Mouse (Mus musculus) kidney, adult 2 months (tissue): Measurements from ENCODE around the gene Capn11. TPM values are rescaled to one million over a fixed set of nuclear protein-coding genes. Genes with fewer than 3 reads are reported as not detected.

ENCODE experiments used
- DNase-seq: peaks from one replicate; pipeline ENCODE4 v3.0.0; 2021
- H3K27ac ChIP-seq: fragments of 200-500 bp; 2 replicates; pipeline ENCODE4 v1.5.1; 2012; ENCODE audit warnings: low read depth, low read length, control low read depth, inconsistent platforms; ENCODE audit not compliant: insufficient read depth
- H3K27me3 ChIP-seq: fragments of 200-500 bp; replicated peaks from 2 replicates; pipeline ENCODE4 v1.6.1; 2012; ENCODE audit warnings: mild to moderate bottlenecking, moderate library complexity, low read length, inconsistent platforms; ENCODE audit not compliant: control insufficient read depth, insufficient read depth
- H3K36me3 ChIP-seq: fragments of 200-500 bp; 2 replicates; pipeline ENCODE4 v1.6.1; 2012; ENCODE audit warnings: mild to moderate bottlenecking, moderate library complexity, low read length, inconsistent platforms; ENCODE audit not compliant: control insufficient read depth, insufficient read depth
- H3K4me1 ChIP-seq: fragments of 200-500 bp; 2 replicates; pipeline ENCODE4 v1.6.1; 2011; ENCODE audit warnings: low read length; ENCODE audit not compliant: control insufficient read depth, insufficient read depth
- H3K4me3 ChIP-seq: fragments of 200-500 bp; 2 replicates; pipeline ENCODE4 v1.5.1; 2011; ENCODE audit warnings: mild to moderate bottlenecking, low read depth, low read length, control low read depth; ENCODE audit not compliant: insufficient read depth
- CTCF ChIP-seq: fragments of 200-500 bp; conservative IDR thresholded peaks from 2 replicates; pipeline ENCODE4 v1.5.1; 2011; ENCODE audit warnings: low read depth, mild to moderate bottlenecking, control low read depth, low read length, moderate library complexity, mixed read lengths; ENCODE audit not compliant: insufficient read depth, insufficient read length
- POLR2A ChIP-seq: fragments of 200-500 bp; IDR thresholded peaks from one replicate; pipeline ENCODE4 v1.6.1; 2011; ENCODE audit warnings: low read depth, low read length, control low read depth
- WGBS: fragments of 180-500 bp; shearing (Covaris S2); methylation state at CpG from one replicate; pipeline ENCODE4 v1.1.7; 2018; 5-methylcytosine and 5-hydroxymethylcytosine counted together
- polyA plus RNA-seq: library from polyadenylated mRNA; depleted of rRNA; stranded (reverse); fragments of >200 nt; gene quantifications from 2 replicates; pipeline ENCODE4 v1.2.3, GENCODE M21; 2012

Capn11 gene
- polyA plus RNA-seq, 1 experiment = 0.16 TPM

GRCm38 (mm10) chr17:45700496-45701235 lies 41.5 kb upstream of the Capn11 start:
- Histone ChIP-seq H3K27me3 (no peaks in the 10 kb centered on the region), H3K4me3 (no peak overlapping the region), H3K4me1 (peaks cover 5% of the 10 kb centered on the region; the same call in 1 of the 2 replicates), H3K36me3 (no peaks in the 10 kb centered on the region), H3K27ac (no peak overlapping the region)
- peak; percentile 66 for DNase-seq
- 54% methylated on average over 10 of the region's 16 CpGs for WGBS
- no peak for TF ChIP-seq POLR2A
- TF ChIP-seq CTCF = no peak

DNA sequence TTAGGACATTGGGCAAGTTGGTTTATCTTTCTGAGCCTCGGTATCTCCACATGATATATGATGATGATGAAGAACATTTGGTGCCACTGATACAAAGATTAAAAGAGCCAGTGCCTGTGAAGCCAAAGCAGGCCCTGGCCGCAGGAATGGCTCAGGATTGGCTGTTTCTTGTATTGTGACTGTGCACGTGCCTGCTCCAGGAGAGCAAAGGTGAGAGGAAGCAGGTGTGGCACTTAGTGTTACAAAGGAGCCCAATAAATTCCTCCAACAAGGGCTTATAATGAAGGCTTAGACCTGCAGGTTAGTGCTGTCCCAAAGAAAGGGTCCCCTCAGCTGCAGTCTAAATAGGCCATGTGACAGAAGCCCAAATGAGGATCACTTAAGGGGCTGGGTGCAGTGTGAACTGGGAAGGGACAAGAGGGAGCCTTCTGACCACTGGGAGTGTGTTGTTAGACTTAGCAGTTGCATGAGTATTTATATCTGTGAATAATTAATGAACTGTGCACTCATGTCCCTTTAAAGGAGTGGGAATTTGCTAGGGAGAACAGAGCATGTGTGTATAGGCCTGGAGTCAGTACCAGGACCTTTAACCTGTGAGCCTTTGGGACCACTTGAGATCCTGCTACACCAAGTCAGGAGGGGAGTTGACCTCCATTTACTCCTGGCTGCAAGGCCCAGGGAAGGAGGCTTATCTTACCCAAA lies 40.1 kb upstream of the Capn11 start:
- H3K27me3 ChIP-seq = no peaks in the 10 kb centered on the region
- H3K36me3 ChIP-seq = no peaks in the 10 kb centered on the region
- no peak overlapping the region for H3K27ac ChIP-seq
- peaks cover 9% of the 10 kb centered on the region for H3K4me1 ChIP-seq
- DNase-seq = no peak
- 78% methylated on average over 3 of the region's 3 CpGs for WGBS
- no peak overlapping the region for H3K4me3 ChIP-seq
- TF ChIP-seq POLR2A (no peak), CTCF (no peak)

DNA sequence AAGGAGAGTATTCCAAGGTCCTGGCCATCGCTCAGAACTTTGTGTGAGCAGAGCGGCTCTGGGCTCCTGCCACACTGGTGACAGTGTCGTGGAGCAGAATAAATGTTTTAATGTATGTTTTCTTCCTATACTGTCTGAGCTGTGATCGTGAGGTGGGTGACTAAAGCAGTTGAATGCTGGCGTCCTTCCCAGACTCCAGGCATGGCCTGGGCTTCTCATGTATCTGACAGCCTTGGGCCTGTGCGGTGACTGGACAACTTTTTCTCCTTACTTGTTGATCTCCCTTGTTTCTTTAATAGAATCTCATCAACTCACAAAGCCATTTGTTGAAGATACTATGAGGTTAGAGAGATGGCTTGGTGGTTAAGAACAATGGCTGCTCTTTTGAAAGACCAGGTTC lies 39.2 kb upstream of the Capn11 start:
- TF ChIP-seq POLR2A (no peak), CTCF (no peak)
- no peak for DNase-seq
- no peak overlapping the region for H3K4me3 ChIP-seq
- H3K4me1 ChIP-seq = peaks cover 14% of the 10 kb centered on the region
- no peaks in the 10 kb centered on the region for H3K27me3 ChIP-seq
- H3K36me3 ChIP-seq = no peaks in the 10 kb centered on the region
- WGBS = 88% methylated on average over 6 of the region's 6 CpGs
- no peak overlapping the region for H3K27ac ChIP-seq

- 98% methylated on average over 9 of the region's 9 CpGs for WGBS
- peaks cover 14% of the 10 kb centered on the region for H3K4me1 ChIP-seq
- H3K4me3 ChIP-seq = no peak overlapping the region
- H3K27me3 ChIP-seq = no peaks in the 10 kb centered on the region
- no peak for DNase-seq
- no peak overlapping the region for H3K27ac ChIP-seq
- H3K36me3 ChIP-seq = no peaks in the 10 kb centered on the region
- no peak for TF ChIP-seq CTCF
- no peak for TF ChIP-seq POLR2A
These were observed 37.9 kb upstream of the Capn11 start for GRCm38 (mm10) chr17:45696981-45697380.

GRCm38 (mm10) chr17:45695227-45696120 lies 36.3 kb upstream of the Capn11 start:
- TF ChIP-seq CTCF (no peak), POLR2A (no peak)
- DNase-seq = peak; percentile 65
- Histone ChIP-seq H3K4me1 (peaks cover 11% of the 10 kb centered on the region), H3K27me3 (no peaks in the 10 kb centered on the region), H3K4me3 (no peak overlapping the region), H3K36me3 (no peaks in the 10 kb centered on the region), H3K27ac (peak overlapping the region; percentile 43)
- 51% methylated on average over 23 of the region's 23 CpGs for WGBS

DNA sequence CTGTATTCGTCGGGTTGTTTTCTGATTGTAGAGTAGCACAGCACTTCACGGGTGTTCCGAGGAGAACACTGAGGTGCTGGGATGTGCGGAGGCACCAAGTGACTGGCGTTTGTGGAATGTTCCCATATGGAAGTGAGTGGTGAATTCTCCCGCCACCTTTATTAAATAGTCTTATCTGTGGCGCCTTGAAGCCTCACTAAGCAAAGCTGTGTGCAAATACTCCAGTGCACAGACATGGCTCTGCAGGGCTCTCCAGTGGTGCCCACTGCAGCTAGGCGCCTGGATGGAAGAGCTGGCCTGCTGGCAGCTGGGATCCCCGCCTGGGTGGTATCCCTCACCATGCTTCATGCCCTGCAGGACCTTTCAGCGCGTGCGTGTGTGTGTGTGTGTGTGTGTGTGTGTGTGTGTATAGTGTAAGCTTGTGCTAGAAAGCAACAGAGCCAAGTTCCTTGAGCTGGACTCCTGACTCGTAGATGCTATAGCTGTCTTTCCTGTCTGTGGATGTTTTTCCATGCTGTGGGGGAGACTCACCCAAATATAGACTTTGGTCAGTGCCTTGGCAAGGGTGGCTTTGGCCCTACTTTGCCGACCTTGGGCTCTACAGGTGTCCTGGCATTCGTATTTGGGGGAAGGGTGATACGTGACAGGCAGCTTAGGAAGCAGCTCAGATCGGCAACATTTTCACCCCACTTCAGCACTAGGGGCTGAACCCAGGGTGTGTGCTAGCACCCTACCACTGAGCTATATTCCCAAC lies 34.9 kb upstream of the Capn11 start:
- peak; percentile 44 for DNase-seq
- Histone ChIP-seq H3K27me3 (no peaks in the 10 kb centered on the region), H3K4me1 (peaks cover 8% of the 10 kb centered on the region), H3K27ac (0 out of 2 replicates have a peak overlapping the region, but pooled peaks have one; percentile 10), H3K4me3 (no peak overlapping the region), H3K36me3 (no peaks in the 10 kb centered on the region)
- TF ChIP-seq CTCF = no peak
- 74% methylated on average over 18 of the region's 18 CpGs for WGBS

GRCm38 (mm10) chr17:45692159-45692558 lies 33.0 kb upstream of the Capn11 start:
- no peak for DNase-seq
- H3K4me3 ChIP-seq = no peak overlapping the region
- TF ChIP-seq CTCF (no peak), POLR2A (no peak)
- H3K27me3 ChIP-seq = no peaks in the 10 kb centered on the region
- no peak overlapping the region for H3K27ac ChIP-seq
- peaks cover 9% of the 10 kb centered on the region for H3K4me1 ChIP-seq
- H3K36me3 ChIP-seq = no peaks in the 10 kb centered on the region
- WGBS = 76% methylated on average over 5 of the region's 5 CpGs
